In the genomic region with DNA sequence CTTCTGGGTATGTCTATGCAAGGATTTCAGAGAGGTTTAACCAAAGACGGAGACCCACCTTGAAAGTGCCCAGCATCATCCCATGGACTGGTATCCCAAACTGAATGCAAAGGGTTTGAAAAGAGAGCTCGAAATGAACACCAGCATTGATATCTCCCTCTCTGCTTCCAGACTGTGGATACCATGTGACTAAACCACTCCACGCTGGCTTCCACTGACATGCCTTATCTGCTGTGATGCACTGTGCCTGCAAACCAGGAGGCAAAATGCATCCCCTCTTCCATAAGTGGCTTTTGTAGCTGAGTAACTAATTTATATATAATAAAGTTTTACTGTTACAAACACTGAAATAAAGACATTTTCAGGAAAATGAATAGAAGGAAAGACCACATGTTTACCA, we compare ENCODE assay signal across 28 mouse cellular contexts. TPM values are rescaled to one million over a fixed set of nuclear protein-coding genes. Genes with fewer than 3 reads are reported as not detected.
DNase-seq lines count a peak whose midpoint lies in the region; ATAC-seq and TF ChIP-seq lines count a peak whose summit lies in the region.
"Had no signal": no experiment of that assay in that cellular context is flagged by ENCODE, and none has a peak within 500 bp of the region (broad histone marks: within the 10 kb centered on the region; RNA-seq: fewer than 3 reads in every experiment).

No protein-coding gene starts in this region.

- H3K4me1 ChIP-seq in liver, embryonic 11.5 days (replicated peaks; ENCODE audit: control insufficient read depth, insufficient read depth, low read length) = no peaks in the 10 kb centered on the region
- H3K4me1 ChIP-seq in MEL (ENCODE audit: control insufficient read depth in 1 of 2, insufficient read depth in 2 of 2, low read length in 2 of 2) = no peaks in the 10 kb centered on the region; a peak in 1 of 4 replicates
- H3K4me1 ChIP-seq in liver, embryonic 13.5 days (replicated peaks) = 0 out of 2 replicates have a peak, but pooled peaks cover 8% of the 10 kb centered on the region
- H3K4me1 ChIP-seq: embryonic facial prominence, embryonic 10.5 days; embryonic facial prominence, embryonic 12.5 days; forebrain, embryonic 13.5 days; forebrain, embryonic 15.5 days had no signal

- TF ChIP-seq RAD21 in MEL (IDR thresholded peaks at IDR 0.05; ENCODE audit: low read depth, low read length) = no peak; the same call in 1 of the 2 replicates

- no peaks in the 10 kb centered on the region for H3K27me3 ChIP-seq in liver, embryonic 11.5 days (replicated peaks; ENCODE audit: control insufficient read depth, insufficient read depth, low read length)
- no peaks in the 10 kb centered on the region for H3K27me3 ChIP-seq in MEL (ENCODE audit: control insufficient read depth in 1 of 2, insufficient read depth in 2 of 2, low read length in 2 of 2)
- H3K27me3 ChIP-seq in liver, embryonic 13.5 days = no peaks in the 10 kb centered on the region
- H3K27me3 ChIP-seq: embryonic facial prominence, embryonic 12.5 days; forebrain, embryonic 13.5 days; forebrain, embryonic 15.5 days; Patski had no signal

- no peak; the same call in 1 of the 2 replicates for ATAC-seq in liver, embryonic 11.5 days (replicated peaks; ENCODE audit: low FRiP score)
- ATAC-seq in liver, embryonic 13.5 days (ENCODE audit: low read depth) = 0 out of 2 replicates have a peak, but pooled peaks have one; percentile 57
- ATAC-seq in megakaryocyte progenitor cell, adult 5-6 weeks (replicated peaks; ENCODE audit: poor library complexity) = peak; percentile 54
- ATAC-seq in activated CD4-positive, CD25-positive, alpha-beta regulatory T cell, adult 4 months = no peak
- ATAC-seq: forebrain, embryonic 13.5 days; forebrain, embryonic 15.5 days; forebrain, postnatal 0 days; Patski had no signal

- H3K9ac ChIP-seq in liver, embryonic 11.5 days (ENCODE audit: low read depth, low read length) = no peak overlapping the region
- no peak overlapping the region for H3K9ac ChIP-seq in MEL (ENCODE audit: control insufficient read depth, low read depth, low read length, poor library complexity, severe bottlenecking)
- H3K9ac ChIP-seq in liver, embryonic 13.5 days = no peak overlapping the region
- H3K9ac ChIP-seq: embryonic facial prominence, embryonic 12.5 days; forebrain, embryonic 13.5 days; forebrain, embryonic 15.5 days; forebrain, postnatal 0 days had no signal

- WGBS in liver, embryonic 11.5 days = 54% methylated on average over 3 of the region's 3 CpGs
- WGBS in liver, embryonic 13.5 days (ENCODE audit: insufficient replicate concordance) = 44% methylated on average over 3 of the region's 3 CpGs

- TF ChIP-seq CTCF in MEL (IDR thresholded peaks at IDR 0.05 in 2 of 3, conservative IDR thresholded peaks at IDR 0.05 in 1 of 3; ENCODE audit: control insufficient read depth in 1 of 3, insufficient read depth in 1 of 3, low read depth in 2 of 3, low read length in 3 of 3, poor library complexity in 1 of 3, severe bottlenecking in 1 of 3) = no peak

- no peak for TF ChIP-seq POLR2A in MEL (IDR thresholded peaks at IDR 0.05; ENCODE audit: control insufficient read depth in 1 of 2, insufficient read depth in 1 of 2, low read depth in 1 of 2, low read length in 2 of 2, poor library complexity in 1 of 2)

- no peaks in the 10 kb centered on the region for H3K36me3 ChIP-seq in liver, embryonic 11.5 days (ENCODE audit: control insufficient read depth, insufficient read depth, low read length)
- H3K36me3 ChIP-seq in MEL (ENCODE audit: control insufficient read depth in 1 of 2, insufficient read depth in 2 of 2, low read length in 2 of 2) = no peaks in the 10 kb centered on the region
- no peaks in the 10 kb centered on the region for H3K36me3 ChIP-seq in liver, embryonic 13.5 days
- H3K36me3 ChIP-seq: embryonic facial prominence, embryonic 10.5 days; embryonic facial prominence, embryonic 12.5 days; forebrain, embryonic 15.5 days had no signal

- no peak overlapping the region for H3K4me3 ChIP-seq in liver, embryonic 11.5 days (ENCODE audit: low read depth, low read length)
- H3K4me3 ChIP-seq in MEL (ENCODE audit: control insufficient read depth in 1 of 2, insufficient read depth in 1 of 2, low read depth in 2 of 2, low read length in 2 of 2) = no peak overlapping the region
- H3K4me3 ChIP-seq in liver, embryonic 13.5 days (replicated peaks) = no peak overlapping the region
- H3K4me3 ChIP-seq: embryonic facial prominence, embryonic 10.5 days; embryonic facial prominence, embryonic 12.5 days; forebrain, embryonic 13.5 days; forebrain, embryonic 15.5 days had no signal

- H3K79me2 ChIP-seq in MEL (ENCODE audit: control insufficient read depth, insufficient read depth, low read length, poor library complexity) = no peaks in the 10 kb centered on the region

- H3K27ac ChIP-seq in liver, embryonic 11.5 days (ENCODE audit: low read depth, low read length) = no peak overlapping the region
- no peak overlapping the region for H3K27ac ChIP-seq in MEL (ENCODE audit: control insufficient read depth, low read depth, low read length)
- H3K27ac ChIP-seq in liver, embryonic 13.5 days = no peak overlapping the region
- H3K27ac ChIP-seq: embryonic facial prominence, embryonic 10.5 days; embryonic facial prominence, embryonic 12.5 days; forebrain, embryonic 13.5 days; forebrain, embryonic 15.5 days had no signal

- no peak overlapping the region for H3K4me2 ChIP-seq in liver, embryonic 11.5 days
- no peak overlapping the region for H3K4me2 ChIP-seq in liver, embryonic 13.5 days
- H3K4me2 ChIP-seq: embryonic facial prominence, embryonic 12.5 days; forebrain, embryonic 13.5 days; forebrain, embryonic 15.5 days had no signal

- no peak for TF ChIP-seq EP300 in MEL (IDR thresholded peaks at IDR 0.05; ENCODE audit: low read depth in 1 of 2, low read length in 2 of 2)

- no peaks in the 10 kb centered on the region for H3K9me3 ChIP-seq in liver, embryonic 11.5 days (ENCODE audit: control insufficient read depth, low read length)
- H3K9me3 ChIP-seq in MEL (replicated peaks; ENCODE audit: insufficient read depth, low read length) = no peaks in the 10 kb centered on the region
- H3K9me3 ChIP-seq in liver, embryonic 13.5 days (replicated peaks) = no peaks in the 10 kb centered on the region
- H3K9me3 ChIP-seq: embryonic facial prominence, embryonic 10.5 days; embryonic facial prominence, embryonic 12.5 days; forebrain, embryonic 13.5 days; forebrain, embryonic 15.5 days had no signal

- DNase-seq in liver (peak; percentile 6), MEL (ENCODE audit: low read depth, low spot score) (no peak)
- no peak for DNase-seq in liver, embryonic 11.5 days (ENCODE audit: low spot score)
- no peak for DNase-seq in liver, embryonic 13.5 days
- DNase-seq in gastrocnemius, postnatal 10 days = no peak
- DNase-seq in gastrocnemius, postnatal 4 days (ENCODE audit: low spot score in 2 of 2) = no peak
- DNase-seq: adrenal gland, adult 2 months; adrenal gland, postnatal 10 days; adrenal gland, postnatal 25 days; cerebellum, adult 11 months; cerebellum, adult 18-20 months; cerebellum, adult 8-10 months; cerebellum, postnatal 10 days; cerebellum, postnatal 25 days; forebrain, postnatal 0 days had no signal

TF ChIP-seq in MEL, 35 proteins besides CTCF, POLR2A, EP300 and RAD21:
- TF ChIP-seq USF1 (IDR thresholded peaks at IDR 0.05; ENCODE audit: low read depth, low read length) = 0 out of 2 replicates have a peak, but pooled peaks have one; percentile 42
- TF ChIP-seq MAZ (IDR thresholded peaks at IDR 0.05; ENCODE audit: low read depth, low read length) = no peak
- TF ChIP-seq ZC3H11A (IDR thresholded peaks at IDR 0.05; ENCODE audit: low read depth, low read length) = no peak

RNA-seq across cellular contexts. Expression of a gene that starts 23.5 kb away (rescaled TPM):
- polyA plus RNA-seq in liver, embryonic 11.5 days (2014; fragmentation: Nextera tagmentation; extraction: Ambion mirVana) = not detected in 2 replicates
- not detected in 2 replicates for total RNA-seq in MEL (2012; rRNA removed)
- not detected for polyA plus RNA-seq in MEL (2012; ENCODE audit: insufficient read depth in 1 of 2, insufficient read length in 2 of 2, low read depth in 1 of 2, low replicate concordance in 2 of 2, missing spikeins in 1 of 2)
- polyA plus RNA-seq in liver, embryonic 13.5 days (2015; fragmentation: Nextera tagmentation; extraction: Ambion mirVana) = not detected in 2 replicates
- total RNA-seq in megakaryocyte progenitor cell, adult 5-6 weeks (2015) = not detected in 2 replicates
- not detected in 2 replicates for total RNA-seq in megakaryocyte progenitor cell, adult 5-6 weeks (2017)
- total RNA-seq in gastrocnemius, postnatal 10 days (2021) = not detected
- polyA plus RNA-seq in activated CD4-positive, CD25-positive, alpha-beta regulatory T cell, adult 4 months (2017; shearing (Covaris generic)) = under 1 TPM in 1 of 2 experiments, not detected in 1; 0.13 TPM
- total RNA-seq in gastrocnemius, postnatal 4 days (2021) = not detected
- total RNA-seq: adrenal gland, adult 2 months; adrenal gland, postnatal 10 days; adrenal gland, postnatal 25 days; adrenal gland, postnatal 4 days; ES-E14; forebrain, postnatal 0 days had no signal
- polyA plus RNA-seq: adrenal gland, adult 2 months; brain, embryonic 14.5 days; C2C12; cortical plate, adult 2 months; embryonic facial prominence, embryonic 10.5 days; embryonic facial prominence, embryonic 12.5 days; forebrain, embryonic 11.5 days; forebrain, embryonic 13.5 days; forebrain, embryonic 15.5 days; forebrain, postnatal 0 days; Patski had no signal

RNA-seq across cellular contexts. Expression of a gene that starts 36.2 kb away (rescaled TPM):
- polyA plus RNA-seq in liver, embryonic 11.5 days (2014; fragmentation: Nextera tagmentation; extraction: Ambion mirVana) = 0.41 and 0.55 TPM in 2 replicates
- not detected in 2 replicates for total RNA-seq in MEL (2012; rRNA removed)
- not detected for polyA plus RNA-seq in MEL (2012; ENCODE audit: insufficient read depth in 1 of 2, insufficient read length in 2 of 2, low read depth in 1 of 2, low replicate concordance in 2 of 2, missing spikeins in 1 of 2)
- 0.03 and 0.06 TPM in 2 replicates for polyA plus RNA-seq in liver, embryonic 13.5 days (2015; fragmentation: Nextera tagmentation; extraction: Ambion mirVana)
- total RNA-seq in megakaryocyte progenitor cell, adult 5-6 weeks (2015) = 0.37 TPM in 1 of 2 replicates, not detected in the other
- total RNA-seq in megakaryocyte progenitor cell, adult 5-6 weeks (2017) = not detected in 2 replicates
- total RNA-seq in gastrocnemius, postnatal 10 days (2021) = 1 to 10 TPM; 1.2 to 1.6 TPM
- polyA plus RNA-seq in activated CD4-positive, CD25-positive, alpha-beta regulatory T cell, adult 4 months (2017; shearing (Covaris generic)) = not detected
- 1 to 10 TPM; 1.9 TPM for total RNA-seq in gastrocnemius, postnatal 4 days (2021)
- polyA plus RNA-seq: C2C12, Patski had no signal

RNA-seq across cellular contexts. Expression of a gene that starts 41.5 kb away (rescaled TPM):
- not detected in 2 replicates for polyA plus RNA-seq in liver, embryonic 11.5 days (2014; fragmentation: Nextera tagmentation; extraction: Ambion mirVana)
- 0.23 TPM in 1 of 2 replicates, not detected in the other for total RNA-seq in MEL (2012; rRNA removed)
- polyA plus RNA-seq in MEL (2012; ENCODE audit: insufficient read depth in 1 of 2, insufficient read length in 2 of 2, low read depth in 1 of 2, low replicate concordance in 2 of 2, missing spikeins in 1 of 2) = under 1 TPM in 1 of 2 experiments, not detected in 1; 0.11 TPM
- not detected in 2 replicates for polyA plus RNA-seq in liver, embryonic 13.5 days (2015; fragmentation: Nextera tagmentation; extraction: Ambion mirVana)
- total RNA-seq in megakaryocyte progenitor cell, adult 5-6 weeks (2015) = 0.52 and 1.6 TPM in 2 replicates
- 0.84 TPM in 1 of 2 replicates, not detected in the other for total RNA-seq in megakaryocyte progenitor cell, adult 5-6 weeks (2017)
- total RNA-seq in gastrocnemius, postnatal 10 days (2021) = not detected
- not detected for polyA plus RNA-seq in activated CD4-positive, CD25-positive, alpha-beta regulatory T cell, adult 4 months (2017; shearing (Covaris generic))
- not detected for total RNA-seq in gastrocnemius, postnatal 4 days (2021)
- total RNA-seq: adrenal gland, adult 2 months; adrenal gland, postnatal 10 days; adrenal gland, postnatal 25 days; adrenal gland, postnatal 4 days; ES-E14; forebrain, postnatal 0 days had no signal
- polyA plus RNA-seq: adrenal gland, adult 2 months; brain, embryonic 14.5 days; C2C12; cortical plate, adult 2 months; embryonic facial prominence, embryonic 10.5 days; embryonic facial prominence, embryonic 12.5 days; forebrain, embryonic 11.5 days; forebrain, embryonic 13.5 days; forebrain, embryonic 15.5 days; forebrain, postnatal 0 days; Patski had no signal

Comparison
In these comparisons a context has a peak if more than half of its experiments do, and no peak if none do; other contexts are left out.
1. ATAC-seq: peak in liver, embryonic 13.5 days (single experiment) and megakaryocyte progenitor cell, adult 5-6 weeks (single experiment); none in liver, embryonic 11.5 days (single experiment) and activated CD4-positive, CD25-positive, alpha-beta regulatory T cell, adult 4 months (single experiment).